Mouse (Mus musculus) liver, postnatal 0 days (tissue): ENCODE measurements around the gene Bfsp2.
"Not testable (repeated sequence)": the region's sequence is repeated elsewhere in the genome, so short reads cannot be mapped to it uniquely, and the experiment has no call there.

Experiments used
- CTCF ChIP-seq: sonication (generic); IDR thresholded peaks from 2 replicates; pipeline ENCODE4 v1.5.1; 2016; ENCODE audit warnings: antibody characterized with exemption, low read depth
- EP300 ChIP-seq: IDR thresholded peaks from 2 replicates; pipeline ENCODE4 v1.6.1; 2016; ENCODE audit warnings: antibody characterized with exemption, low read depth, mild to moderate bottlenecking

DNA sequence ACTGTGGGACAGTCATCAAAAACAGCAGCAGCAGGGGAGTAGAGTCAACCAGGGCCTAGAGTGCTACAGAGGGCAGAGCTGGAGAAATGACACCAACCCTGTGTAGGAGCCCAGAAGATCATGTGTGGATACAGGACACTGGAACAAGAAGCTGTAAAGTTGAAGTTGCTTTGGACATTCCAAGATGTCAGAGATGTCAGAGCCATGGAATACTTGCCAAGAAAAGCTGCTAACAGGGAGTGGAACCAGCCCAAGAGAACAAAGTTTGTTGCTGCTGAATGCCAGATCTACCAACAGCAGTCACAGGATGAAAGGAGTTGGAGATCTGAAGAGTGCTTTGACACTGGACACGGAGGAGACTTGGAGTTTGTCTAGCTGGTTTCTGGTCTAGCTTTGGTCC, 62.0 kb downstream of the Bfsp2 start:
- not testable (repeated sequence) for TF ChIP-seq CTCF, EP300
